Mouse (Mus musculus) stomach, embryonic 14.5 days (tissue): Measurements from ENCODE around the gene Phactr2. TPM values are rescaled to one million over a fixed set of nuclear protein-coding genes. Genes with fewer than 3 reads are reported as not detected.
A peak's percentile ranks its signal among the peaks of the same experiment; 100 is the strongest.
"Not testable (repeated sequence)": the region's sequence is repeated elsewhere in the genome, so short reads cannot be mapped to it uniquely, and the experiment has no call there.

ENCODE experiments used
- ATAC-seq: fragments of 200-750 bp; cut with Nextera tagmentation; 2 replicates; pipeline ENCODE4 v1.8.0; 2017; ENCODE audit warnings: low read depth, moderate TSS enrichment; ENCODE audit not compliant: insufficient number of reproducible peaks, insufficient read depth, low FRiP score
- H3K27ac ChIP-seq: fragments of 300-500 bp; sonication (generic); 2 replicates; pipeline ENCODE4 v1.5.1; 2014; ENCODE audit warnings: mild to moderate bottlenecking, low read length, moderate library complexity, mixed read lengths
- H3K27me3 ChIP-seq: fragments of 300-500 bp; sonication (generic); 2 replicates; pipeline ENCODE4 v1.6.1; 2014; ENCODE audit warnings: low read length, control low read depth, mixed read lengths; ENCODE audit not compliant: control insufficient read depth, insufficient read depth
- H3K36me3 ChIP-seq: fragments of 300-500 bp; sonication (generic); 2 replicates; pipeline ENCODE4 v1.6.1; 2014; ENCODE audit warnings: mild to moderate bottlenecking, control low read depth, low read length, moderate library complexity, mixed read lengths; ENCODE audit not compliant: control insufficient read depth, insufficient read depth
- H3K4me1 ChIP-seq: fragments of 300-500 bp; sonication (generic); 2 replicates; pipeline ENCODE4 v1.6.1; 2014; ENCODE audit warnings: low read length, control low read depth, mixed read lengths; ENCODE audit not compliant: control insufficient read depth, insufficient read depth
- H3K4me2 ChIP-seq: fragments of 300-500 bp; sonication (generic); replicated peaks from 2 replicates; pipeline ENCODE4 v1.6.1; 2014; ENCODE audit warnings: low read depth, low read length, control low read depth
- H3K4me3 ChIP-seq: fragments of 300-500 bp; sonication (generic); 2 replicates; pipeline ENCODE4 v1.5.1; 2014; ENCODE audit warnings: low read depth, low read length, control low read depth
- H3K9ac ChIP-seq: fragments of 300-500 bp; sonication (generic); replicated peaks from 2 replicates; pipeline ENCODE4 v1.6.1; 2014; ENCODE audit warnings: low read depth, mild to moderate bottlenecking, control low read depth, low read length, moderate library complexity, mixed read lengths
- H3K9me3 ChIP-seq: fragments of 300-500 bp; sonication (generic); 2 replicates; pipeline ENCODE4 v1.6.1; 2016; ENCODE audit warnings: low read depth, low read length, control low read depth; ENCODE audit not compliant: control insufficient read depth
- WGBS: fragments of 180-500 bp; shearing (Covaris S2); extraction: QIAGEN DNeasy Blood & Tissue Kit; methylation state at CpG from one replicate; pipeline ENCODE4 v1.1.7; 2014; 5-methylcytosine and 5-hydroxymethylcytosine counted together
- polyA plus RNA-seq: library from polyadenylated mRNA; unstranded; fragments of >200 nt; fragmentation: Nextera tagmentation; extraction: Ambion mirVana; gene quantifications from 2 replicates; pipeline ENCODE4 v1.2.1, GENCODE M21; 2014

Gene Phactr2
- polyA plus RNA-seq = 48.8 and 50.0 TPM in 2 replicates

DNA sequence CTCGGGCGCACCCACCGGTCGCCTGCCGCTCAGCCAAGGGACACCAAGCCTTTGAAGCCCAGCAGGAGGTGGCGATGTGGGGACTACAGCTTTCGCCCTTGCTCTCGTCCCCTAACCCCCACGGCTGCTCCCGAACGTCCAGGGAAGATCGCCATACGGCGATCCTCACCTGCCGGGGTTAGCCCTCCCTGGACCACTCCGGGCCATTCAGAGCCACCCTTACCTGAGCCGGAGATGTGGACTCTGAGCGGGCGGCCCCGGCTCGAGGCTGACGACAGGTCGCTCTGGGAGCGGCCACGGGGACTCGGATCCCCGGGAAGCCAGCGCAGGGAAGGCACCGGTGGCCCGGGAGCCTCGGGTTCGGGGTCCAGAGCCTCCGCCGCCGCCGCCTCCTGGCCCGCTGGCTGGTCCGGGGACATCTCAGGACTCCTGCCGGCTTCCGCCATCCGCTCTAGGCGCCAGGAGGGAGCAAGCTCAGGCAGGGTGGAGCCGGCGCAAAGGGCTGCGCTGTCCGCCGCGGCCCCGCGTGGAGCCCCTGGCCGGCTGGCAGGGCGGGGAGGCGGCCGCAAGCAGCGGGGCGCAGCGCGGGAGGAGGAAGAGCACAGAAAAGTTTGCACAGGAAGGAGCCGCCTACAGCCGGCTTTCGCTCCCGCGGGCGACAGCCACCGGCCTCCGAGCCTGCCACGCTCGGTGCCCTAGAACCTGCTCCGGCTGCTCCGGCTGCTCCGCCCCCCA is at the start of gene Phactr2:
Gene Phactr2, minus strand, starts transcription at position 580 of the 735 bp plus-strand sequence.
- H3K4me2 ChIP-seq = peak within 1 kb of the TSS; percentile 98
- H3K36me3 ChIP-seq = no peaks in the 10 kb centered on the region
- under 1% methylated on average over 65 of the region's 71 CpGs for WGBS
- peak within 1 kb of the TSS; percentile 74 for H3K4me3 ChIP-seq
- no peaks in the 10 kb centered on the region for H3K4me1 ChIP-seq
- peak within 1 kb of the TSS; percentile 67 for H3K9ac ChIP-seq
- peak; percentile 84 for ATAC-seq
- H3K27ac ChIP-seq = no peak within 1 kb of the TSS
- no peaks in the 10 kb centered on the region for H3K9me3 ChIP-seq
- H3K27me3 ChIP-seq = no peaks in the 10 kb centered on the region; the same call in 1 of the 2 replicates

DNA sequence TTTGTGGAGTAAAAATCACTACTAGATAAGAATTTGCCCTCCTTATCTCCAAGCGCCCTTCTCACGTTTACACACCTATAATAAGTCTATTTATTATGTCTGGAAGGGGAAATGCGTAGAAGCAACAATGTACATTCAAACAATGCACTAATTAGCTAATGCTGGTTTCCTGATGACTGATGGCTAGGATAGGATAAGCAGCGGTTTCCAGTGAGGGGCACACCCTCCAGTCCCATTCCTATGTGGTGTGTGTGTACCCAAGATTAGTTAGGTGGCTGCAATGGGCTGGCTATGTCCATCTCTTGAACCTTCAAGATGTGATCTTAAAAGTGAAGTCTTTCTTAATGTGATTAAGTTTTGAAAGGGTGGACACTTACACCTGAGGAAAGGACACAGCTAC is 47.6 kb upstream of the Phactr2 start:
- Histone ChIP-seq H3K9me3 (no peaks in the 10 kb centered on the region), H3K4me3 (no peak overlapping the region), H3K36me3 (peaks cover 7% of the 10 kb centered on the region), H3K9ac (no peak overlapping the region), H3K27ac (no peak overlapping the region), H3K27me3 (no peaks in the 10 kb centered on the region), H3K4me2 (no peak overlapping the region), H3K4me1 (no peaks in the 10 kb centered on the region)
- 63% methylated on average over 4 of the region's 4 CpGs for WGBS
- no peak for ATAC-seq

DNA sequence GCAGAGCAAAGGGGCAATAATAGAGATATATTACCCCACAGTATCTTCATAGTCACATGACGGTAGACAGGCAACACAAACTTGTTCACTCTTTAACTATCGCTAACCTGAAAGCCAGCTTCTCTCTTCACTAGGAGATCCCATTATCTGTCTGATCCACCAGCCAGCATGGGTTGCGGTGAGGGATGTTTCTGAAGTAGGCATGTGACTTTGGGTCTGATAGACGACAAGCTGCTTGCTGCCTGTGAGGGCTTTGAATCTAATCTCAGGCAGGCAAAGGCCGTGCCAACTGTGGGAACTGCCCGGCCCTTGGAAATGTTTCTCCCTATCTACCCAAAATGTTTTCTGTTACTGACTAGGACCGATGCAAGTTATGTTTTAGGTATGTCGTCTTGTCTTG is 28.2 kb upstream of the Phactr2 start:
- peaks cover 3% of the 10 kb centered on the region; the same call in 1 of the 2 replicates for H3K36me3 ChIP-seq
- no peak overlapping the region for H3K4me2 ChIP-seq

DNA sequence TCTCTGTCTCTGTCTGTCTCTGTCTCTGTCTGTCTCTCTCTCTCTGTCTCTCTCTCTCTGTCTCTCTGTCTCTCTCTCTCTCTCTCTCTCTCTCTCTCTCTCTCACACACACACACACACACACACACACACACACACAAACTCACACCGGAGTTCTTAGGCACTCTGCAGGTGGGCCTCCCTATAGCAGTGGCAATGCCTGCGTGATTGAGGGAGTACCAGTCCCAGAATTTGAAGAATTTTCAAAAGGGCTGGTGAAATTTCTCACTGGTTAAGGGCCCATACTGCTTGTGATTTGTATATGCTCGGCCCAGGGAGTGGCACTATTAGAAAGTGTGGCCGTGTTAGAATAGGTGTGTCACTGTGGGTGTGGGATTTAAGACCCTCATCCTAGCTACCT is 27.3 kb upstream of the Phactr2 start:
- not testable (repeated sequence) for H3K4me1 ChIP-seq, H3K36me3 ChIP-seq, H3K27ac ChIP-seq, ATAC-seq, H3K9me3 ChIP-seq, H3K27me3 ChIP-seq
- Histone ChIP-seq H3K4me3 (peak overlapping the region; percentile 42), H3K4me2 (peak overlapping the region; percentile 64), H3K9ac (peak overlapping the region; percentile 31; the same call in 1 of the 2 replicates)
- 49% methylated on average over 4 of the region's 4 CpGs for WGBS

More for the DNA sequence above, 28.2 kb upstream of the Phactr2 start:
- 0 out of 2 replicates have a peak, but pooled peaks cover 2% of the 10 kb centered on the region for H3K4me1 ChIP-seq
- H3K9ac ChIP-seq = no peak overlapping the region
- no peaks in the 10 kb centered on the region for H3K9me3 ChIP-seq
- H3K4me3 ChIP-seq = no peak overlapping the region
- WGBS = 78% methylated on average over 8 of the region's 8 CpGs
- no peaks in the 10 kb centered on the region for H3K27me3 ChIP-seq
- no peak for ATAC-seq
- no peak overlapping the region for H3K27ac ChIP-seq

DNA sequence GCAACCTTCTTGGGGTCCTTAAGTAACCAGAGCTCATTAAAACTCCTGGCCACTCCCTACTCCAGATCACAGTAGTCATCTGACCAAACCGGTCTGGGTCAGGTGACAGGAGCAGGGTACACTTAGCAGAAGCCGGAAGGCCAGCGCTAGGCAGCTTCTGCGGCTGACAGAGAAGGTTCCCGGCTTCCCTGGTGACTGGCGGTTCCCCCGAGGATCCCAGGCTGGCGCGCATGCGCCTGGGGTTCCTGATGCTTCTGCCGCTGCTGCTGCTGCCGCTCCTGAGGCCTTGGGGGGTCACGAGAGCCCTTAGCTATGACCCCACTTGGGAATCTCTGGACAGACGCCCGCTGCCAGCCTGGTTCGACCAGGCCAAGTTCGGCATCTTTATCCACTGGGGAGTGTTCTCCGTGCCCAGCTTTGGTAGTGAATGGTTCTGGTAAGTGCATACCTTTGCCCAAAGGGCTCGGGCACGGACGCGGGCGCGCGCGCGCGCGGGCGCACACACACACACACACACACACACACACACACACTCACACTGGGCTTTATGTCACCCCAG is 26.8 kb upstream of the Phactr2 start:
- Histone ChIP-seq H3K4me3 (peak overlapping the region; percentile 42), H3K36me3 (no peaks in the 10 kb centered on the region), H3K27me3 (no peaks in the 10 kb centered on the region), H3K4me1 (0 out of 2 replicates have a peak, but pooled peaks cover 2% of the 10 kb centered on the region), H3K27ac (no peak overlapping the region), H3K9ac (peak overlapping the region; percentile 31; the same call in 1 of the 2 replicates), H3K9me3 (no peaks in the 10 kb centered on the region), H3K4me2 (peak overlapping the region; percentile 64)
- peak; percentile 96 for ATAC-seq
- WGBS = under 1% methylated on average over 29 of the region's 30 CpGs

DNA sequence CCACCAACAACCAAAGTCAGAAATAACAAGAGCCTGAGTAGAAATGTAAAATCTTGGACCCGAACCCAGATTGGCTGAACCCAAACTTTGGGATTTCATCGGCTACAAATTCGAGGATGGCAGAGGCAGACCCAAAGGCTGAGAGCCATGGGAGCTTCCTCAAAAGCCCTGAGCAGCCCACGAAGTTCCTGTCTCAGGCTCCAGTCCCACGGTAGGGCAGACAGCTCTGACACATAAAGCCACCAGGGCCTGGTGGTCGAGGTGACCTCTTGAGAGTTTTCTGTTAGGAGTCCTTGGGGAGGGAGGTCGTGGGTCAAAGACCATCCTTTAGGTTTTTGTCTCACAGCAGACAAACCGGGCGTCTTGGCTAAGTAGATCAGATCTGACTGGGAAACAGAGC is 26.3 kb upstream of the Phactr2 start:
- 52% methylated on average over 9 of the region's 9 CpGs for WGBS
- peak overlapping the region; percentile 64 for H3K4me2 ChIP-seq
- H3K4me1 ChIP-seq = 0 out of 2 replicates have a peak, but pooled peaks cover 2% of the 10 kb centered on the region
- H3K9me3 ChIP-seq = no peaks in the 10 kb centered on the region
- H3K4me3 ChIP-seq = peak overlapping the region; percentile 42; the same call in 1 of the 2 replicates
- no peak overlapping the region for H3K9ac ChIP-seq
- ATAC-seq = no peak
- peak overlapping the region; percentile 27; the same call in 1 of the 2 replicates for H3K27ac ChIP-seq
- H3K27me3 ChIP-seq = no peaks in the 10 kb centered on the region
- H3K36me3 ChIP-seq = no peaks in the 10 kb centered on the region

DNA sequence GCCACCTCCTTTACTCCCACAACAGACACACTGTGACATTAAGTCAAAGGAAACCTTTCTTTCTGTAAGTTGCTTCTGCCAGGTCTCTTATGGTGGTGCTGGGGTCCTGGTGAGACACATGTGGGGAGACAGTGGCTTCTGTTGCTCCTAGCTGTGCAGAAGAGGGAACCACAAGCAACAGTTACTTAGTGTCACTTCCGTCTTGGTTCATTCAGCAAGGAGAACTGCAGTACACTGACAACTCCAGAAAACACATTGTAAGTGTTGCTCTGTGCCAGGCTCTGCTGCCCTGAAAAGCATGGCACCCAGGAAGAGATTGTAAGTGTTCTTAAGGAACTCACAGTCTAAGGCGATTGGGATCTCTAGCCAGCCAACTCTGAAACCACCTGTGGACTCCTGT is 25.1 kb upstream of the Phactr2 start, which contains the start of gene Fuca2:
Gene Fuca2, plus strand, starts transcription at position 210 of the 400 bp plus-strand sequence.
- Histone ChIP-seq H3K36me3 (no peaks in the 10 kb centered on the region), H3K4me3 (no peak within 1 kb of the TSS), H3K4me2 (no peak within 1 kb of the TSS), H3K9ac (no peak within 1 kb of the TSS), H3K4me1 (0 out of 2 replicates have a peak, but pooled peaks cover 2% of the 10 kb centered on the region), H3K27me3 (no peaks in the 10 kb centered on the region), H3K27ac (no peak within 1 kb of the TSS), H3K9me3 (no peaks in the 10 kb centered on the region)
- 79% methylated on average over 2 of the region's 2 CpGs for WGBS
- no peak for ATAC-seq

DNA sequence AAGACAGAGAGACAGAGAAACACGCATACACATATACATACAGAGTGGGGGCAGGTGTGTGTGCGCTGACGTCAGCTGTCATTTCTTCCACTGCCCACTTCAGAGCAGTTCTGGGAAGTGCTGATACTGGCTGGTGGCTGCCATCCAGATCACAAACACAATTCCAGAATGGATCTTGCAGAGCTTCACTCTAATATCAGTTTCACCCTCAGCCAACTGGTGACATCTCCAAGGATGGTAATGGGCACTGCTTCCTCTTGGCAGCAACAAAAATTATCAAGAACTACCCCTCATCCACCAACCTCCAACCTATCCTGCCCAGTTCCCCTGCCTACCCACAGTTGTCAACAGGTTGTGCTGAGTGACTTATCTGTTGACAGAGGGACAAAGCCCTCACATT is 22.1 kb upstream of the Phactr2 start:
- no peak overlapping the region for H3K27ac ChIP-seq
- no peak overlapping the region for H3K4me2 ChIP-seq
- H3K9ac ChIP-seq = no peak overlapping the region
- no peaks in the 10 kb centered on the region for H3K9me3 ChIP-seq
- 84% methylated on average over 3 of the region's 3 CpGs for WGBS
- H3K27me3 ChIP-seq = no peaks in the 10 kb centered on the region
- no peaks in the 10 kb centered on the region for H3K4me1 ChIP-seq
- no peaks in the 10 kb centered on the region for H3K36me3 ChIP-seq
- no peak overlapping the region for H3K4me3 ChIP-seq
- no peak for ATAC-seq
